Mouse (Mus musculus) spleen, adult 2 months (tissue): ENCODE data around the gene Atp1b2. TPM values are rescaled to one million over a fixed set of nuclear protein-coding genes. Genes with fewer than 3 reads are reported as not detected.
"Not testable (repeated sequence)": the region's sequence is repeated elsewhere in the genome, so short reads cannot be mapped to it uniquely, and the experiment has no call there.

Source experiments
- DNase-seq, 2 experiments: peaks; one replicate each; pipeline versions ENCODE4 v3.0.0 to v3.0.0-alpha.2; 2012 to 2021; ENCODE audit warnings: low spot score in 2 of 2, low read depth in 1 of 2
- H3K27ac ChIP-seq: fragments of 200-500 bp; 2 replicates; pipeline ENCODE4 v1.5.1; 2012; ENCODE audit warnings: low read length, inconsistent platforms; ENCODE audit not compliant: insufficient read depth
- H3K27me3 ChIP-seq: fragments of 200-500 bp; 2 replicates; pipeline ENCODE4 v1.6.1; 2012; ENCODE audit warnings: mild to moderate bottlenecking, moderate library complexity, low read length, inconsistent platforms; ENCODE audit not compliant: control insufficient read depth, insufficient read depth
- H3K36me3 ChIP-seq: fragments of 200-500 bp; 2 replicates; pipeline ENCODE4 v1.6.1; 2012; ENCODE audit warnings: mild to moderate bottlenecking, low read length, inconsistent platforms; ENCODE audit not compliant: control insufficient read depth, insufficient read depth
- H3K4me1 ChIP-seq: fragments of 200-500 bp; 2 replicates; pipeline ENCODE4 v1.6.1; 2011; ENCODE audit warnings: inconsistent platforms; ENCODE audit not compliant: control insufficient read depth, insufficient read depth, insufficient read length
- H3K4me3 ChIP-seq: fragments of 200-500 bp; 2 replicates; pipeline ENCODE4 v1.5.1; 2011; ENCODE audit warnings: mild to moderate bottlenecking, inconsistent platforms; ENCODE audit not compliant: insufficient read depth, insufficient read length; ENCODE audit errors: extremely low read depth
- CTCF ChIP-seq: fragments of 200-500 bp; IDR thresholded peaks from 2 replicates; pipeline ENCODE4 v1.5.1; 2011; ENCODE audit warnings: mild to moderate bottlenecking, inconsistent platforms; ENCODE audit not compliant: insufficient read depth, insufficient read length, insufficient replicate concordance; ENCODE audit errors: extremely low read depth
- POLR2A ChIP-seq: fragments of 200-500 bp; IDR thresholded peaks from 2 replicates; pipeline ENCODE4 v1.6.1; 2011; ENCODE audit warnings: low read depth, low read length, inconsistent platforms
- whole genome bisulfite sequencing: fragments of 180-500 bp; shearing (Covaris S2); methylation state at CpG from one replicate; pipeline ENCODE4 v1.1.7; 2018; 5-methylcytosine and 5-hydroxymethylcytosine counted together
- polyA plus RNA-seq: library from polyadenylated mRNA; depleted of rRNA; stranded (reverse); fragments of >200 nt; gene quantifications from 2 replicates; pipeline ENCODE4 v1.2.3, GENCODE M21; 2012

Gene Atp1b2
- polyA plus RNA-seq, 1 experiment: 11.2 TPM

DNA sequence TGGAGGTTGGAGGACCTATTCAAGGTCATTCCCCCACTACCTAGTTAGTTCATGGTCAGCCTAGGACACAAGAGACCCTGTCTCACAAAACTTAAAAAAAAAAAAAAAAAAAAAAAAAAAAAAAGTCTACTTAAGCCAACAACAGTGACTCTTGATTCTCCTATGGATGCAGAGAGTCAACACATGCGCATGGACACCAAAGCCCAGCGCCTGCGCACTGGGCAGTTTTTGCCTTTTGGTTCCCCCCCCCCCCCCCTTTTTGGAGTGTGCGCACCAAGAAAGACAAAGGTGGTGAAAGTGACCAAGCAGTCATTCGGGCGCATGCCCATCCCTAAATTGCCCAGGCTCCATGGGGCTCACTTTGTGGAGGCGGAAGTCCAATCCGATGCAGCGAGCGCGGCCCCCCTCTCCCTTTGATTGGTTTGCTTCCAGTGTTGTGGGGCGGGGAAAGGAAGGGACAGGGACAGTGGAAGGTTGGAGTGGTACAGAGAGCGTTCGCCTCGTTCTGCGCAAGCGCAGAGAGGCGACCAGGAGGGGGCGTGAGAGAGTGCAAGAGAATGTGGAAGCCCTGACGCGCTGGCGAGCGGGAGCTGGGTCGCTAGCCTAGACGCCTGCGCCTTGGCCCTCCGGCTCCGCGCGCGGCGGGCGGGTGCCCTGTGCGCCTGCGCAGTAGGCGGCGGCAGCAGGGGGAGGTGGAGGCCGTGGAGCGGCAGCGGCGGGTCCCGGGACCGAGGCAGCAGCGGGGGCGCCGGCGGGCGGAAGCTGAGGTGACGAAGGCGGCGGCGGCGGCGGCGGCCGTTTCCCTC, 26.7 kb upstream of the Atp1b2 start, which contains the start of gene Fxr2:
Gene Fxr2 (plus strand): TSS at position 707 of the 806 bp plus-strand sequence.
- H3K36me3 ChIP-seq: no peaks in the 10 kb centered on the region
- DNase-seq: peak; percentile 97 to 99
- no peaks in the 10 kb centered on the region for H3K27me3 ChIP-seq
- peak within 1 kb of the TSS; percentile 94 for H3K4me3 ChIP-seq
- TF ChIP-seq POLR2A (0 out of 2 replicates have a peak, but pooled peaks have one; percentile 37), CTCF (peak; percentile 72; the same call in 1 of the 2 replicates)
- peak within 1 kb of the TSS; percentile 95 for H3K27ac ChIP-seq
- H3K4me1 ChIP-seq: peaks cover 2% of the 10 kb centered on the region; the same call in 1 of the 2 replicates
- WGBS: 1% methylated on average over 47 of the region's 56 CpGs

DNA sequence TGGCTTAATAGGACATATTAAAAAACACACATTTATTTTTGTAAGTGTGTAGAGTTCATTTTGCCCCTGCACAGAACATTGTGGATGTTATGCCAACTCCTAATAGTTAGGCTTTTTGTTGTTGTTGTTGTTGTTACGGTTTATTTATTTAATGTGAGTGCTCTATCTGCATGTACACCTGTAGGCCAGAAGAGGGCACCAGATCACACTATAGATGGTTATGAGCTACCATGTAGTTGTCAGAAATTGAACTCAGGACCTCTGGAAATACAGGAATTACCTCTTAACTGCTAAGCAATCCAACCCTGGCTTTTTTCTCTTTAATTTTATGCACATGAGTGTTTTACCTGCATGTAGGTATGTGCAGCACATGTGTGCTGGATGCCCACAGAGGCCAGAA, 24.1 kb upstream of the Atp1b2 start:
- Histone ChIP-seq H3K4me3 (no peak overlapping the region), H3K27ac (no peak overlapping the region), H3K36me3 (no peaks in the 10 kb centered on the region), H3K4me1 (peaks cover 2% of the 10 kb centered on the region; the same call in 1 of the 2 replicates), H3K27me3 (no peaks in the 10 kb centered on the region)
- no peak for TF ChIP-seq POLR2A
- no peak for TF ChIP-seq CTCF
- DNase-seq: peak in 1 of 2 experiments; percentile 25
- 66% methylated on average over 1 of the region's 1 CpGs for WGBS

DNA sequence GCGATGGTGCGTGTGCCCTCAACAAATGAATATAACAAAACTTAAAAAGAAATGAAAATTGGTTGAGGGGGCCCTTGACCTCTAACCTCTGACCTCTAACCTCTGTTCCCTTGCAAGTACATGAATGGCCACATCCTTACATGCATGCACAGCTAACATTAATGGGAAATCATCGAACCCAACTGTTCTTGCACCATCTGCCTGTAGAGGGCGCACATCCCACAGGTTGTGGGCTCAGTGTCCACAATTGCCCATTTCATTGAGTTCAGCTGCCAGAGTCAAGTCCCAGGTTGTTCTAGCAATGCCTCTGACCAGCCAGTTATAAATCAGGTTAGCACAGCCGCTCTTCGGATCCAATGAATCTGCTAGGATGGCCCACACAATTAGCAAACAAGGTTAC, 22.5 kb upstream of the Atp1b2 start:
- H3K4me1 ChIP-seq: no peaks in the 10 kb centered on the region

DNA sequence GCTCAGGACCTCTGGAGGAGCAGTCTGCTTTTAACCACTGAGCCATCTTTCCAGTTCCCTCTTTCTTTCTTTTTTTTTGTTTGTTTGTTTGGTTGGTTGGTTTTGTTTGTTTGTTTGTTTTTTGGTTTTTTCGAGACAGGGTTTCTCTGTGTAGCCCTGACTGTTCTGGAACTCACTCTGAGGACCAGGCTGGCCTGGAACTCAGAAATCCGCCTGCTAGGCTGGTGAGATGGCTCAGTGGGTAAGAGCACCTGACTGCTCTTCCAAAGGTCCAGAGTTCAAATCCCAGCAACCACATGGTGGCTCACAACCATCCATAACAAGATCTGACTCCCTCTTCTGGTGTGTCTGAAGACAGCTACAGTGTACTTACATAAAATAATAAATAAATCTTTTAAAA, 18.6 kb upstream of the Atp1b2 start:
- H3K4me3 ChIP-seq, H3K36me3 ChIP-seq, H3K4me1 ChIP-seq, H3K27me3 ChIP-seq, H3K27ac ChIP-seq, DNase-seq: not testable (repeated sequence)
- 70% methylated on average over 2 of the region's 2 CpGs for WGBS

More for the DNA sequence above, 22.5 kb upstream of the Atp1b2 start:
- TF ChIP-seq POLR2A (no peak), CTCF (peak; percentile 78; the same call in 1 of the 2 replicates)
- DNase-seq: peak; percentile 55 to 71
- WGBS: 39% methylated on average over 6 of the region's 6 CpGs
- H3K27ac ChIP-seq: no peak overlapping the region
- no peak overlapping the region for H3K4me3 ChIP-seq
- H3K36me3 ChIP-seq: no peaks in the 10 kb centered on the region
- H3K27me3 ChIP-seq: no peaks in the 10 kb centered on the region

DNA sequence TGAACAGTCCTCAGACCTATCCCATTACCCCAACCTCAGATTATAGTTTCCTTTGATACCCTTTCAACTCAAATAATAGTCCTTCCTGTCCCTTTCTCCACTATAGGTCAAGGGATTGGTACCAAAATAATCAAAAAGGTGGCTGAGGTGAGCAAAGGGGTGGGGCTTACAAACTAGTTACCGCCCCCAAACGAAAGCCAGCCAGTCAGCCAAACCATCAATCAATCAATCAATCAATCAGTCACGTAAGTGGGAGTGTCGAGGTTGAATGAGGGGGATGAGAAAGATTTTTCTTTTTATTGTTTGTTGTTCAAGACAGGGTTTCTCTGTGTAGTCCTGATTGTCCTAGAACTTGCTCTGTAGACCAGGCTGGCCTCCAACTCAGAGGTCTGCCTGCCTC, 17.3 kb upstream of the Atp1b2 start:
- Histone ChIP-seq H3K27me3 (no peaks in the 10 kb centered on the region), H3K4me1 (no peaks in the 10 kb centered on the region), H3K36me3 (no peaks in the 10 kb centered on the region), H3K4me3 (no peak overlapping the region), H3K27ac (no peak overlapping the region)
- WGBS: 85% methylated on average over 4 of the region's 4 CpGs
- DNase-seq: no peak
- no peak for TF ChIP-seq POLR2A
- TF ChIP-seq CTCF: no peak

DNA sequence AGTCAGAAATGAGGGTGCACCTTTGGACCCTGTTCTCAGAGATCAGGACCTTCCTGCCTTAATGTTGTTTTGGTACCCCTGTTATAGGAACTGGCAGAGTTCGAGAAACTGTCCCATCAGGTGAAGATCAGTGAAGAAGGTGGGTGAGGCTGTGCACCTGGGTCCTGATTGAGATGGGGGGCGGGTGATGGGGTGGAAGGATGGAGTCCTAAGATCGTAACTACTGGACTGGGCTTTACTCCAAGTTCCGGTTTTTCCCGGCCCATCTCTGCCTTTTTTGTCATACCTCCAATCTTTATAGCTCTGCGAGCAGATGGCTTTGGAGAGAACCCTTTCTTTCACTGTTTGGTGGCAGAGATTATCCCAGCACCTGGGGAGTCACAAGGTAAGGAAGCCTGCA, 16.7 kb upstream of the Atp1b2 start:
- Histone ChIP-seq H3K4me3 (no peak overlapping the region), H3K27me3 (no peaks in the 10 kb centered on the region), H3K4me1 (no peaks in the 10 kb centered on the region), H3K27ac (no peak overlapping the region), H3K36me3 (no peaks in the 10 kb centered on the region)
- DNase-seq: no peak
- 55% methylated on average over 6 of the region's 6 CpGs for WGBS
- no peak for TF ChIP-seq POLR2A
- TF ChIP-seq CTCF: no peak
